Mouse (Mus musculus) testis, adult 2 months (tissue): Measurements from ENCODE around the gene Wdr62. TPM values are rescaled to one million over a fixed set of nuclear protein-coding genes. Genes with fewer than 3 reads are reported as not detected.

Experiments used
- H3K27ac ChIP-seq: fragments of 200-500 bp; 2 replicates; pipeline ENCODE4 v1.5.1; 2012; ENCODE audit warnings: low read depth, low read length; ENCODE audit not compliant: control insufficient read depth, insufficient read depth
- H3K27me3 ChIP-seq: fragments of 200-500 bp; 2 replicates; pipeline ENCODE4 v1.6.1; 2012; ENCODE audit warnings: mild to moderate bottlenecking, low read length, moderate library complexity; ENCODE audit not compliant: control insufficient read depth, insufficient read depth
- H3K36me3 ChIP-seq: fragments of 200-500 bp; 2 replicates; pipeline ENCODE4 v1.6.1; 2012; ENCODE audit warnings: mild to moderate bottlenecking, low read length; ENCODE audit not compliant: control insufficient read depth, insufficient read depth
- H3K4me1 ChIP-seq: fragments of 200-500 bp; 2 replicates; pipeline ENCODE4 v1.6.1; 2012; ENCODE audit warnings: low read length; ENCODE audit not compliant: control insufficient read depth, insufficient read depth
- H3K4me3 ChIP-seq: fragments of 200-500 bp; 2 replicates; pipeline ENCODE4 v1.5.1; 2012; ENCODE audit warnings: low read depth, mild to moderate bottlenecking, low read length, moderate library complexity, mixed read lengths; ENCODE audit not compliant: control insufficient read depth
- CTCF ChIP-seq: fragments of 200-500 bp; IDR thresholded peaks from 2 replicates; pipeline ENCODE4 v1.5.1; 2012; ENCODE audit warnings: low read depth, mild to moderate bottlenecking, inconsistent platforms, low read length, moderate library complexity; ENCODE audit not compliant: control insufficient read depth, insufficient read depth, insufficient replicate concordance
- POLR2A ChIP-seq: fragments of 200-500 bp; IDR thresholded peaks from 2 replicates; pipeline ENCODE4 v1.6.1; 2012; ENCODE audit warnings: low read depth, mild to moderate bottlenecking, inconsistent platforms, low read length, moderate library complexity; ENCODE audit not compliant: control insufficient read depth
- polyA plus RNA-seq: library from polyadenylated mRNA; depleted of rRNA; stranded (reverse); fragments of >200 nt; gene quantifications from 2 replicates; pipeline ENCODE4 v1.2.3, GENCODE M21; 2012

The Wdr62 gene
- polyA plus RNA-seq, 1 experiment, result 713 TPM

GRCm38 (mm10) chr7:30199498-30200139 lies 80.6 kb downstream of the Wdr62 start:
- Histone ChIP-seq H3K27ac (peak overlapping the region; percentile 0), H3K27me3 (no peaks in the 10 kb centered on the region), H3K36me3 (no peaks in the 10 kb centered on the region), H3K4me1 (peaks cover 32% of the 10 kb centered on the region), H3K4me3 (no peak overlapping the region; the same call in 1 of the 2 replicates)
- no peak for TF ChIP-seq POLR2A
- no peak for TF ChIP-seq CTCF

DNA sequence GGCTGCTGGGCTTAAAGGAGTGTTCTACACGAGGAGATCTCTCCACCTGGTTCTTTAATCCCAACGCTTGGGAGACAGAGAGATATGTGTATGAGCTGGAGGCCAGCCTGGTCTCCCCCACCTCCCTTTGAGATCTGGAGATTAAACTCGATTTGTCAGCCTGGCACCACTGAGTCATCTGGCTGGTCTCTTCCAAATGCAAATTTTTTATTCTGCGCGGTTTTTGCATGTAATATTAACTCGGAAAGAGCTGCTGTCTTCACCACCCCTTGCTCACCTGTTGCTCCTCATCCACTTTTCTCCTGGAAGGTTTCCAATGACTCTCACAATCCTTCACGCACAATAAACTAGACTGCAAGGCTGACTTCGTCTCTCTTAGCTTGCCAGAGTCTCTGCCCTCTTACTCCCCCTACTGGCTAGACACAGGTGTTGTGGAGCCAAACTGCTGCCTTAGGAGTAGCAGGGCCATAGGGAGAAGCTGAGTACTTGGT lies 81.7 kb downstream of the Wdr62 start, which contains the start of gene Capns1:
Gene Capns1, minus strand, starts transcription at position 331 of the 491 bp plus-strand sequence.
- Histone ChIP-seq H3K27ac (peak within 1 kb of the TSS; percentile 79), H3K27me3 (no peaks in the 10 kb centered on the region), H3K4me1 (peaks cover 36% of the 10 kb centered on the region), H3K4me3 (no peak within 1 kb of the TSS; the same call in 1 of the 2 replicates), H3K36me3 (no peaks in the 10 kb centered on the region)
- TF ChIP-seq CTCF, result peak; percentile 71; the same call in 1 of the 2 replicates
- TF ChIP-seq POLR2A, result no peak

DNA sequence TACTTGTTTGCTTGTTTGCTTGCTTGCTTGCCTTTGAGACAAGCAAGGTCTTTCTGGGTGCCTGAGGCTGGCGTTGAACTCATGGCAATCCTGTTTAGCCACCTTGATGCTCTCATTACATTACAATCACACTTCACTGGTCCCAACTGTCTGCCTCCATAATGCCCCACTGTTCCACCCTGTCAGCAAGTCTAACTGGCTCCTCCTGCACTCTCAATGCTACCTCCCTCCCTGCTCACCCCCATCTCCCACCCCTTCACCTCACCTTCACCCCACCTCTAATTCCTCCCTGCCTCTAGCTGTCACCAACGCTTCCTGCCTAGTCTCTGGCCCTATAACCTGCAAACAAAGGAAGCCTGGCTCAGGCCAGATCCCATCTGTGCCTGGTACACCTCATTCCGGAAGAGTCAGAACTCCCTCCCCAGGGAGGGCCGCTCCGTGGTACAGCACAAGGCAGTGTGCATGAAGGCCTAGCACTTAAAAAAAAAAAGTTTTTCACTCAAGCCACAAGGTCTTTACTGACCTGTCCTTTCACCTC lies 82.6 kb downstream of the Wdr62 start:
- Histone ChIP-seq H3K36me3 (no peaks in the 10 kb centered on the region), H3K4me3 (no peak overlapping the region), H3K27ac (peak overlapping the region; percentile 79), H3K27me3 (no peaks in the 10 kb centered on the region), H3K4me1 (peaks cover 41% of the 10 kb centered on the region)
- no peak for TF ChIP-seq CTCF
- no peak for TF ChIP-seq POLR2A

GRCm38 (mm10) chr7:30196171-30196570 lies 84.0 kb downstream of the Wdr62 start:
- no peak overlapping the region for H3K4me3 ChIP-seq
- H3K27ac ChIP-seq, result no peak overlapping the region
- H3K27me3 ChIP-seq, result no peaks in the 10 kb centered on the region
- no peak for TF ChIP-seq POLR2A
- no peak for TF ChIP-seq CTCF
- H3K36me3 ChIP-seq, result no peaks in the 10 kb centered on the region
- peaks cover 43% of the 10 kb centered on the region for H3K4me1 ChIP-seq

- Histone ChIP-seq H3K4me1 (peaks cover 43% of the 10 kb centered on the region), H3K4me3 (no peak overlapping the region)
Observed at GRCm38 (mm10) chr7:30195461-30195860, 84.8 kb downstream of the Wdr62 start.

DNA sequence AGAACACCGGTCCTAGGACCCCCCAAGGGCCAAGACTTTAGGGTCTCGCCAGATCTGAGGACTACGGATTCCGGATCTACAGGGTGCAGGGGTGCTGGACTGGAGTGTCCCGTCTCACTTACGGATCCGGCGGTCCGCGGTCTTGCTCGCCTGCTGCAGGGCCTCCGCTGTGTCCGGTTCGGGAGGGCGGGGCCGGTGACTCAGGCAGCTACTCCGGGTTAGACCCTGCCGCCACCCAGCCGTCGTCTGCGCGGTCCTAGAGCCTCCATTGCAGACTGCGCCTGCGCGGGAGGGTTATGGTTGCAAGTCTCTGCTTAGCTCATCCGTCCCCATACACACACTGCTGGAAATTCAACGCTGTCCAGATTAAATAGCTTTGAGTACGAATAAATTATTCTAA lies 85.3 kb downstream of the Wdr62 start:
- peak overlapping the region; percentile 90 for H3K4me3 ChIP-seq
- H3K27me3 ChIP-seq, result no peaks in the 10 kb centered on the region
- no peaks in the 10 kb centered on the region for H3K36me3 ChIP-seq
- peaks cover 39% of the 10 kb centered on the region for H3K4me1 ChIP-seq
- no peak for TF ChIP-seq CTCF
- TF ChIP-seq POLR2A, result peak; percentile 72
- peak overlapping the region; percentile 92 for H3K27ac ChIP-seq

More at GRCm38 (mm10) chr7:30195461-30195860, 84.8 kb downstream of the Wdr62 start:
- H3K27ac ChIP-seq, result no peak overlapping the region
- no peaks in the 10 kb centered on the region for H3K36me3 ChIP-seq
- no peak for TF ChIP-seq CTCF
- no peak for TF ChIP-seq POLR2A
- H3K27me3 ChIP-seq, result no peaks in the 10 kb centered on the region

- Histone ChIP-seq H3K4me1 (peaks cover 33% of the 10 kb centered on the region), H3K27me3 (no peaks in the 10 kb centered on the region), H3K4me3 (peak overlapping the region; percentile 90), H3K36me3 (no peaks in the 10 kb centered on the region), H3K27ac (peak overlapping the region; percentile 92)
- TF ChIP-seq CTCF (no peak), POLR2A (no peak)
Observed at GRCm38 (mm10) chr7:30194101-30194831, 86.0 kb downstream of the Wdr62 start.
